16 mouse cellular contexts compared by ENCODE assay signal in genomic region chr9:15741428-15741827, GRCm38 (mm10).
"Had no signal": no experiment of that assay in that cellular context is flagged by ENCODE, and none has a peak within 500 bp of the region (broad histone marks: within the 10 kb centered on the region; RNA-seq: fewer than 3 reads in every experiment).

No protein-coding gene starts in this region.

- ATAC-seq: lung, postnatal 0 days; midbrain, embryonic 15.5 days had no signal

- DNase-seq: kidney, adult 11 months; kidney, postnatal 25 days; layer of hippocampus, adult 9-11 months; layer of hippocampus, postnatal 36 days; right cerebral cortex, postnatal 14 days; thymus, adult 2 months; thymus, postnatal 25 days had no signal

- H3K27ac ChIP-seq: limb, embryonic 13.5 days; liver, embryonic 15.5 days; macrophage; midbrain, embryonic 15.5 days; neural tube, embryonic 12.5 days; stomach, embryonic 15.5 days had no signal

- H3K27me3 ChIP-seq: limb, embryonic 13.5 days; liver, embryonic 15.5 days; megakaryocyte, embryonic 14.5 days; midbrain, embryonic 15.5 days; neural tube, embryonic 12.5 days; stomach, embryonic 15.5 days had no signal

- H3K9me3 ChIP-seq: limb, embryonic 13.5 days; liver, embryonic 15.5 days; megakaryocyte, embryonic 14.5 days; midbrain, embryonic 15.5 days; stomach, embryonic 15.5 days had no signal

- H3K4me2 ChIP-seq: limb, embryonic 13.5 days; liver, embryonic 15.5 days; midbrain, embryonic 11.5 days; midbrain, embryonic 15.5 days; neural tube, embryonic 12.5 days; stomach, embryonic 15.5 days had no signal

- H3K4me3 ChIP-seq: limb, embryonic 13.5 days; liver, embryonic 15.5 days; megakaryocyte, embryonic 14.5 days; midbrain, embryonic 15.5 days; neural tube, embryonic 12.5 days; stomach, embryonic 15.5 days had no signal

- H3K4me1 ChIP-seq: liver, embryonic 15.5 days; megakaryocyte, embryonic 14.5 days; midbrain, embryonic 15.5 days; stomach, embryonic 15.5 days had no signal

- H3K9ac ChIP-seq: limb, embryonic 13.5 days; liver, embryonic 15.5 days; midbrain, embryonic 15.5 days; neural tube, embryonic 12.5 days; stomach, embryonic 15.5 days had no signal
